Mouse (Mus musculus) megakaryocyte-erythroid progenitor cell, adult 5-6 weeks (primary cell): Measurements from ENCODE around the gene Kng1. TPM values are rescaled to one million over a fixed set of nuclear protein-coding genes. Genes with fewer than 3 reads are reported as not detected.
"Not testable (repeated sequence)": the region's sequence is repeated elsewhere in the genome, so short reads cannot be mapped to it uniquely, and the experiment has no call there.

Experiments used
- ATAC-seq: replicated peaks from 2 replicates; pipeline ENCODE4 v1.8.0; 2016; ENCODE audit warnings: mild to moderate bottlenecking, inconsistent platforms; ENCODE audit not compliant: severe bottlenecking, poor library complexity, low FRiP score, low TSS enrichment
- total RNA-seq, 2 experiments: library from RNA; stranded (forward) in 1 of 2; stranded (reverse) in 1 of 2; fragments of 200-1000, 215-1000 nt in 1 of 2; fragments of >200 nt in 1 of 2; fragmentation: Nextera tagmentation in 1 of 2; gene quantifications; 2 replicates each; pipeline ENCODE4 v1.2.3; 2014 to 2017

Gene Kng1
- total RNA-seq, 2 experiments from 2014 or later, result not detected

DNA sequence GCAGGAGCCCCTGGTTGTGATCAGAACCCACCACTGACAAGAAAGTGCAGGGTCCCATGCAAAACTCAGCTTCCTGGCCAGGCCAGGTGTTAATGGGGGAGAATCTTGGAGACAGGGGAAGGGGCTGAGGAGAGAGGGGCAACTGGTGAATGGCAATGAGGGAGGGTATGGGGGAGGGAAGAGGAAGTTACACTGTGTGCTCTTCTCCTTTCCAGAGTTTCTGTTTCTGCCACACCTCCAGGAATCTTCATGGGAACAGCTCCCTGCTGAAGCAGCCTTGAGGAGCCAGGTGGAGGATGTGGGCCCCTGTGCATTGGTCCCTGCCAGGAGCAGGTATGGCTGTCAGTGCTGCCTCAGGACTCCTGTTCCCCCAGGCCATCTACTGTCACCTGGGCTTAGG is 33.7 kb downstream of the Kng1 start:
- not testable (repeated sequence) for ATAC-seq

GRCm38 (mm10) chr16:23093321-23093953 is 35.8 kb downstream of the Kng1 start:
- ATAC-seq, result no peak

GRCm38 (mm10) chr16:23094136-23094535 is 36.5 kb downstream of the Kng1 start:
- no peak for ATAC-seq

GRCm38 (mm10) chr16:23095581-23095980 is 37.9 kb downstream of the Kng1 start:
- ATAC-seq, result not testable (repeated sequence)

- ATAC-seq, result not testable (repeated sequence)
Observed at GRCm38 (mm10) chr16:23096886-23097285, 39.2 kb downstream of the Kng1 start.

DNA sequence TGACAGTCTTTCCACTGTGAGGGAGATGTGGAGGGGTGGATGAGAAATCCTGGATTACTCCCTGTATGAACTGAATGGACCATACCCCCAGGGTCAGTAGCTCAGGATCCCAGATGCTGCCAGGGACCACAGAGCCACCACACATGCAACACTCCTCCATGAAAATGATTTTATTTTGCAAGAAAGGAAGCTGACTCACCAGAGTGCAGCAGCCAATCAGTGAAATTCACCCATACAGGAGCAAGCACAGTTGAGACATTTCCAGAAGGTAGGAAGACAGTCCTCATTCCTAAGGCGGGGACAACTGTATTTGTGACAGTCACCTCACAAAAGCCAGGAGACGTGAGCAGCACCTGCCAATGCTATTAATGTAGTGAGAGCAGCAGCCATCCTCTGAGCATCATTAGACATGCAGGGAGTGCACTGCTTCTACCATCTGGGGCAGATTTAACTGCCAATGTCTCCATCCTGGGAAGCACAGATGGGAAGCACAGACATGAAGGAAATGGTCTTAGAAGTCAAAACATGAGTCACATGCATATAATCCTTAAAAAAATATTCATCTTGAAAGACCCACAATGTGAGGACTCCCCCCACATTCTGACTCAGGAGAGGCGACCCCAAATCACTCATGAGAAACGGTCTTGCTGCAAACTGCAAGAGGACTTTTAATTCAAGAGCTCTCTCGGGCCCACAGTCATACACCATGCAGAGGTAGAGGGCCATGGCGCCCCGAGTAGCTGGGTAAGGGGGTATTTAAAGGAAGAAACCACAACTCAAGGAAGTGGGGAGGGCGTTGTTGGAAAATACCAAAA is 39.8 kb downstream of the Kng1 start:
- ATAC-seq, result not testable (repeated sequence)

GRCm38 (mm10) chr16:23098105-23098452 is 40.4 kb downstream of the Kng1 start:
- not testable (repeated sequence) for ATAC-seq

DNA sequence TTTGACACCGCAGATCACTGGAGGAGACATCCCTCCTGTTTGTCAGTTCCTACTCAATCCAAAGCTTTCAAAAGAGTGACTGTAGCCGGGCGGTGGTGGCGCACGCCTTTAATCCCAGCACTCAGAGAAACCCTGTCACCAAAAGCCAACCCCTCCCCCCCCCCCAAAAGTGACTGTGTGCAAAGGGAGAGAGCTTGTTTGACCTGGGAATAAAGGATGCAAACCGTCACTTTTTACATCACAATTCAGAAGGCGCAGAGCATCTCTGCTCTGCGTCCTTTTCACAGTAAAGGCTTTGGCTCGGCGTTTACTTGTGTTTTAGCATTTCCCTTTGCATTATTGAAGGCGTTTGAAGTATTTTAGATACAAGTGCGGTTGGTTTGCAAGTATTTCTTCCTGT is 42.0 kb downstream of the Kng1 start:
- no peak for ATAC-seq

GRCm38 (mm10) chr16:23100099-23100575 is 42.5 kb downstream of the Kng1 start:
- 0 out of 2 replicates have a peak, but pooled peaks have one; percentile 14 for ATAC-seq

DNA sequence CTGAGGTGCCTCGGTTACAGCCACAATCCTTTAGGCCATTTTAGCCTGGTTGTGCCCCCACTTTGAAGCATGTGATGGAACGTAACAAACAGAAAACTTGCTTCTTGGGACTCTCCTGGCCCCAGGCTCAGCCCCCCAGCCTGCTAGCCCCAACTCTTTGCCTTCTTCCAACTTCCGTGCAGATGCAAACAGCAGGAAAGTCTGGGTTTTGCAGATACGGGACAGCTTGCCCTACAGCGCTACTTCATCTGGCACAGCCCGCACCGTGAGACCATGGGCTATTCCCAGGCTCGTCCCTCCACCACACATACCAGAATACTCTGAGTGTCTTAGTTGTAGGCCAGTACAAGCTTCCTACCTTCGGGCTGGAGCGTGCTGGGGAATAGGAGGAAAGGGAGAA is 42.9 kb downstream of the Kng1 start:
- ATAC-seq, result peak; percentile 73

GRCm38 (mm10) chr16:23102340-23103037 is 44.8 kb downstream of the Kng1 start:
- ATAC-seq, result no peak

DNA sequence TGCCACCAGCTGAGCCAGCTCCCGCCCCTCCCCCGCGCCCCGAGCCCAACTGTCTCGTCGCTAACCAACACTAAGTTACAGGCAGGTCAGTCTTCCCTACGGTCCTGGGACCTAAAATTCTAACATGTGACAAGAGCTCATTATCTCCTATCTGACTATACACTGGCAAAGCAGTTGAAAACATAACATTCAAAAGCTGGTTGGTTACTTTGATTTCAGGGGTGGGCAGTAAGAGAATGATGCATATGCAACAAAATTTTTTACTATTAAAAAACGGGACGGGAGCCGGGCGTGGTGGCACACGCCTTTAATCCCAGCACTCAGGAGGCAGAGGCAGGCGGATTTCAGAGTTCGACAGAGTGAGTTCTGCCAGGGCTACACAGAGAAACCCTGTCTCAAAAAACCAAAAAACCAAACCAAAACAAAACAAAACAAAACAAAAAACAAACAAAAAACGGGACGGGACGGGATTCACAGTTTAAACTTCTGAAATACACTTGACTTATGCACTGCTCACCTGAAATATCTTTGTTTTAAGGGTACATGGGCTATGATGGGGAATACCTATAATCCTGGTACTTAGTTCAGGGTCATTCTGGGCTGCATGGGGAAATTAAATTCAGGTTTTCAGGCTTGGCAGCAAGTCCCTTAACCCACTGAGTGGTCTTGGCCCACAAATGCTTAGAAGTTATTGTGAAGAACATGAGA is 45.5 kb downstream of the Kng1 start:
- no peak for ATAC-seq

- ATAC-seq, result no peak
Observed at GRCm38 (mm10) chr16:23103841-23104240, 46.2 kb downstream of the Kng1 start.

DNA sequence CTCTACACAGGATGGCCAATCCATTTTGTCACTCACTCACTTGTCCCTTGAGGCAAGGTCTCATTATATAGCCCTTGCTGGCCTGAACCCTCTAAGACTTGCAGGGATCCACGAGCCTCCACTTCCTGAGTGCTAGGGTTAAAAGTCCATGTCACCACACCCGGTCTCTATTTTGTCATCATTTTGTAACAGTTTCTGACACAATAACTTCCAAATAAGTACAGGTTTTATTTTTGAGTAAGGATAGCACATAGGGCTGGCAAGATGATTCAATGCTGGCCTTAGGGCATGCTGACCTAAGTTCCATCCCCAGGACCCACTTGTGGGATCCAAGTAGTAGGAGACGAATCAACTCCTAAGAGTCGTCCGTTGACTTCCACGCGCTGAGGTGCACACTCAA is 48.5 kb downstream of the Kng1 start:
- no peak for ATAC-seq

DNA sequence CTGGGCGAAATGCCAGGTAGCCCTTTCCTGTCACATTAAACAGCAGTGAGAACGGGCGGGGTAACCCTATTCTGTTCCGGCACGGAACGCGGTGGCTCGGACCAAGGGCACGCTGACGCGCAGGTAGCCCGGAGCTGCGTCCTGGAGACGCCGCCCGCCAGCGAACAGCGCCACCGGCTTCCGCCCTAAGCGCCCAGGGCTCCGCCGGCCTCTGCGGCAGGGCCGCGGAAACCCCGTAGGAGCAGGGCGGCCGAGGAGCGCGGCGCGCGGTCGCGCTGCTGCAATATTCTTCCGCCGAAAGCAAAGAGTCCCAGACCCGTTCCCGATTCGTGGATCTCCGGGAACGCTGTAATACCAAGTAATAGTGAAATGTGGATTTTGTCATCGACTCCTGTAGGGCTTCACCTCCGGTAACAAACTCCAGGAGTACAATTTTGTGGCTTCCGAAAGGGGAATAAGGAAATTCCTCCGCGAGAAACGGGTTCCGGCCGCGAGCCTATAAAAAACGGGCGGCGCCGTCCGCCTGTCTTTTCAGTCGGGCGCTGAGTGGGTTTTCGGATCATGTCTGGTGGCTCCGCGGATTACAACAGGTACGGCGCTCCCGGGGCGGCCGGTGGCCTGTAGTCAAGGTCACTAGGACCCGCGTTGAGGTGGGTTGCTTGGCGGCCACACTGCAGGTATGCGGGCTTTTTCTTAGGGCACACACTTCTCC is 49.7 kb downstream of the Kng1 start, which contains the start of gene Eif4a2:
Gene Eif4a2 (plus strand): TSS at position 214 of the 712 bp plus-strand sequence.
- peak; percentile 76 for ATAC-seq

DNA sequence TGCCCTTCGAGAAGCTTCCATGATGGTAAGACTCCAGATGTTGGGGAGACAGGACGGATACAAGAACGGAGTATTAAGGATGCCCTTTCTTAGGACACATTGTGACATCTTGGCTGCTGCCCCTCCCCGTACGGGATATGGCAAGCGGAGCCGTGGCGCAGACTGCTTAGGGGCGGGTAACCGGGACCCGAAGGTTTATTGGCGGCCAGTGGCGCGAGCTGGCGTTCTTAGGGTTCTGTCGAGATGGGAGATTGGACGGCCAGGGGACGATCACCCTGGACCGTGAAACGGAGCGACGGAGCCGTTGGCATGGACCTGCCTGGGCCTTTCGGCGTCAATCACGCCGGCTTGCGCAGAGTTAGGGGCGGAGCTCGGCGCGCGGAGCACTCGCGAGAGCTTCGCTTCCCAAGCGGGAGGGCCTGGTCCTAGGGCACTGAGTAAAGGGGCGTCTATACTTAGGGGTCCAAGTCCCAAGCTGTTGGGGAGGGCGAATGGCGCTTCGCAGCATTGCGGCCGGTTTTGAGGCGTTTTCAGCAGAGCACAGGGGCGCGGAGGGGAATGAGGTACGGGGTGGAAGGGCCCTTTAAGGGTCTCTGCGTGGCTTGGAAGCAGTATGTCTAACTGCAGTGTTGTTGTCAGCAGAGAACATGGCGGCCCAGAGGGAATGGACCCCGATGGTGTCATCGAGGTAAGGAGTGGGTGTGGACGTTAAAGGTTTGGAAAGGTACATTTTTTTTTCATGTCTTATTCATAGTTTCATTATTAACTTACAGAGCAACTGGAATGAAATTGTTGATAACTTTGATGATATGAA is 50.5 kb downstream of the Kng1 start:
- ATAC-seq, result peak; percentile 72

GRCm38 (mm10) chr16:23108943-23109342 is 51.3 kb downstream of the Kng1 start:
- no peak for ATAC-seq
